Mouse (Mus musculus) limb, embryonic 14.5 days (tissue): Measurements from ENCODE around the gene Padi3. TPM values are rescaled to one million over a fixed set of nuclear protein-coding genes. Genes with fewer than 3 reads are reported as not detected.

Experiments used
- ATAC-seq: fragments of 200-750 bp; cut with Nextera tagmentation; 2 replicates; pipeline ENCODE4 v1.8.0; 2017; ENCODE audit warnings: low read depth, moderate number of reproducible peaks, moderate TSS enrichment; ENCODE audit not compliant: low FRiP score
- DNase-seq: peaks from one replicate; pipeline ENCODE4 v3.0.0-alpha.2; 2015; ENCODE audit warnings: low spot score
- H3K27ac ChIP-seq: fragments of 300-500 bp; sonication (generic); replicated peaks from 2 replicates; pipeline ENCODE4 v1.5.1; 2014; ENCODE audit warnings: low read depth, mild to moderate bottlenecking, low read length, moderate library complexity, mixed read lengths
- H3K27me3 ChIP-seq: fragments of 300-500 bp; sonication (generic); 2 replicates; pipeline ENCODE4 v1.6.1; 2014; ENCODE audit warnings: low read length, mixed read lengths; ENCODE audit not compliant: control insufficient read depth, insufficient read depth
- H3K36me3 ChIP-seq: fragments of 300-500 bp; sonication (generic); 2 replicates; pipeline ENCODE4 v1.6.1; 2014; ENCODE audit warnings: mild to moderate bottlenecking, low read length, moderate library complexity, mixed read lengths; ENCODE audit not compliant: control insufficient read depth, insufficient read depth
- H3K4me1 ChIP-seq: fragments of 300-500 bp; sonication (generic); 2 replicates; pipeline ENCODE4 v1.6.1; 2014; ENCODE audit warnings: antibody characterized with exemption, low read length, mixed read lengths; ENCODE audit not compliant: control insufficient read depth, insufficient read depth
- H3K4me2 ChIP-seq: fragments of 300-500 bp; sonication (generic); replicated peaks from 2 replicates; pipeline ENCODE4 v1.6.1; 2014; ENCODE audit warnings: low read depth, mild to moderate bottlenecking, low read length, moderate library complexity; ENCODE audit not compliant: severe bottlenecking
- H3K4me3 ChIP-seq: fragments of 300-500 bp; sonication (generic); replicated peaks from 2 replicates; pipeline ENCODE4 v1.5.1; 2014; ENCODE audit warnings: low read length
- H3K9ac ChIP-seq: fragments of 300-500 bp; sonication (generic); 2 replicates; pipeline ENCODE4 v1.6.1; 2014; ENCODE audit warnings: mild to moderate bottlenecking, low read depth, low read length, moderate library complexity; ENCODE audit not compliant: severe bottlenecking
- H3K9me3 ChIP-seq: fragments of 300-500 bp; sonication (generic); 2 replicates; pipeline ENCODE4 v1.6.1; 2016; ENCODE audit warnings: low read length; ENCODE audit not compliant: control insufficient read depth
- POLR2A ChIP-seq: fragments of 200-500 bp; IDR thresholded peaks from 2 replicates; pipeline ENCODE4 v1.8.0; 2012; ENCODE audit warnings: inconsistent platforms, mild to moderate bottlenecking, moderate library complexity, borderline replicate concordance; ENCODE audit not compliant: insufficient read depth, insufficient read length; ENCODE audit errors: extremely low read depth
- WGBS: fragments of 180-500 bp; shearing (Covaris S2); extraction: QIAGEN DNeasy Blood & Tissue Kit; methylation state at CpG from one replicate; pipeline ENCODE4 v1.1.7; 2014; 5-methylcytosine and 5-hydroxymethylcytosine counted together
- polyA plus RNA-seq, 2 experiments: library from polyadenylated mRNA; depleted of rRNA in 1 of 2; stranded (reverse) in 1 of 2; unstranded in 1 of 2; fragments of >200 nt; fragmentation: Nextera tagmentation in 1 of 2; extraction: Ambion mirVana in 1 of 2; gene quantifications; 2 replicates each; pipeline versions ENCODE4 v1.2.1 to v1.2.3; 2012 to 2014

The Padi3 gene
- polyA plus RNA-seq, 2 experiments: 0.08 to 0.30 TPM

DNA sequence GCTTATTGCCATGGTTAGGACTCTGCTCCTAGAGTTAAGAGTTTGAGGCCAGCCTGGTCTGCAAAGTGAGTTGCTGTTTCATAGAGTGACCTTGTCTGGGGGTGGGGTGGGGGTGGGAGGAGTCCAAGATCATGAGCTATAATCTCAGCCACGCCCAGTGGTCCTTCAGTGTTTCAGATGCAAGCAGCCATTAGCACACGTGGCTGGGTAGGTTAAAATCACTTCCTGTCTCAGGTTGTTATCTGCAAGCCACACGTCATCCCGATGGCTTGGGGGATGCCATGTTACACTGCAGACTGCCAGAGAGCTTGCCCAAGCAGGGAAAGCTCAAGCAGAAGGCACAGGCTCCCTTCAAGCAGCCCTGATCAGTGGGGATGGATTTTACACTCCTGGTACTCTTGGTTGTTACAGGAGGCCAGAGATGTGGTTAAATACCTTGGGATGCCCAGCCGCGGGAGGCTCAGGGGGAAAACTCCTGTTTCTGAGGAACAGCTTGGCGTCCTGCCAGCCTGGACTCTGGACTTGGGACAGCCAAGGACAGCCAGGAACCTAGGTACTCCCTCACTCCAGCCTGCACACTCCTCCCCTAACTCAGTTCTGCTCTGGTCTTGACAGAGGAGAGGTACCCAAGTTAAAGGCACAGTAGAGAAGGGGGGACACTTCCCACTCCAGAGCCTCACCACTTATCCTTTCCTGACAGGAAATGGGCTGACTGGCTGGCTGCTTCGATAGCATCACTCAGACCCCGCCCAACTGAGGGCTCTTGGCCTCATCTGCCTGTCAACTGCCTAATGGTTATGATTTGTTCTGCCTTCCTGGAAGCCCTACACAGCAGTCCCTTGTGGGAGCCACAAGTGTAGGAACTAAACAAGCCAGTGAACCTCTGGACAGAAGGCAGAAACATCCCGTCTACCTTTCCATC, 5.8 kb upstream of the Padi3 start:
- H3K4me2 ChIP-seq: no peak overlapping the region
- DNase-seq (no peak), ATAC-seq (no peak)
- WGBS: 33% methylated on average over 10 of the region's 10 CpGs
- no peak overlapping the region for H3K27ac ChIP-seq
- H3K36me3 ChIP-seq: no peaks in the 10 kb centered on the region
- H3K4me3 ChIP-seq: no peak overlapping the region
- H3K27me3 ChIP-seq: no peaks in the 10 kb centered on the region
- H3K9me3 ChIP-seq: no peaks in the 10 kb centered on the region
- no peak overlapping the region for H3K9ac ChIP-seq
- H3K4me1 ChIP-seq: peaks cover 24% of the 10 kb centered on the region
- no peak for TF ChIP-seq POLR2A

DNA sequence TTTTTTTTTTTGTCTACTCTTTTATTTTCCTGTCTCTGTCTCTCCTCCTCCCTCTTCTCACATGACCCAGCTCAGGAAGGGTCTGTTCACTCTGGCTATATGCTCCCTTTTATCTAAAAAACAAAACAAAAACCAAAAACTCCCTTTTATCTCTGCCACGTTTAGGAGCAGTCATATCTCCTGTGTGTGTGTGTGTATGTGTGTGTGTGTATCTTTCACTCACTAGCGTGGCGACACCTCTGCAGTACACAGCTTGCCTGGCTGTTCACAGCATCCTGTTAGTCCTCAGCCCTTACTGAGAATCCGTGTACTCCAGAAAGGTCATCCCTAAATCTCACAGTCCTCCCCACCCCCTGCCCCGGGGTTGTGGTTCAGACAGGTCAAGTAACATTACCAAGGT, 5.0 kb upstream of the Padi3 start:
- Histone ChIP-seq H3K4me1 (peaks cover 24% of the 10 kb centered on the region), H3K27ac (no peak overlapping the region), H3K4me3 (no peak overlapping the region), H3K4me2 (no peak overlapping the region), H3K27me3 (no peaks in the 10 kb centered on the region), H3K9me3 (no peaks in the 10 kb centered on the region), H3K9ac (no peak overlapping the region), H3K36me3 (no peaks in the 10 kb centered on the region)
- DNase-seq: no peak
- WGBS: 69% methylated on average over 5 of the region's 5 CpGs
- ATAC-seq: no peak
- no peak for TF ChIP-seq POLR2A

DNA sequence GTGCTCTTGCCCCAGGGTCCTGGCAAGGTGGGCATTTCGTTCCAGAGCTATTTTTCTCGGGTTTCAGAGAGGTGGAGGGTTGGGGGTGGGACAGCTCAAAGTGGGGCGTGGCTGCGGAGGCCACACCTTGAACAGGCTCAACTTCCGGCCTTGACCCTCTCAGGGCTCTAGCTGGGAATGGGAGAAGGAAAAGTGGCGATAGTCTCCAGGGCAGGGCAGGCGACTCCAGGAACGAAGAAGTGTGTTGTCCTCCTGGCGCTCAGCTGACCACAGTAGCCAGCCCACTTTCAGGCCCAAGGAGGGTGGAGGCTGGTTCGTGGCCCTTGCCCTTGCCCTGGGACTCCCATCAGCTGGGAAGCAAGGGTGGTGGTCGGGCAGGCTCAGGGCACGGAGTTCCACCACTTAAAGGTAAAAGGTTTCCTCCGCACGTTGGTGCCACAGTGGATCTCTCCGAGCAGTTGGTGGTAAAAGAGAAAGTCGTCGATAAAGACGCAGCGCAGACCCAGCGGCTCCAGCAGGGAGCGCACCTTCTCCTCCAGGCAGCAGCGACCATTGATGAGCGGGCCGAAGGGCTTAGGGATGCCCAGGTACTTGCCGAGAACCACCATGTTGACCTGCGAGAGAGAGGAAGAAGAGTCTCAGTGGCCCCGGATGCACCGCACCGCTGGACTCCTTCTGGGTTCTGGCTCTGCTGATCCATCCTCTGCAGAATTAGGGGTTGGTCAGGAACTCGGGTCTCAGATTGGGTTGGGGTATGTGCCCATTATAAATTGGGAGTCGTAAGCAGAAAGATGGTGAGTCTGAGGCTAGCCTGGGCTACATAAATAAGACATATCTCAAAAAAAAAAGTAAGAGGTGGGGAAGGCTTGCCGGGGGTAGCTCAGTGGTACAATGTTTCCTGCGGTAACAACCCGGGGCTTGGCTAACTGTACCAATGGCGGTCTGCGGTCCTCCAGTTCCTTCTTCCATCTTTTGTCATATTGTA, 4.1 kb upstream of the Padi3 start:
- peak; percentile 19 for DNase-seq
- Histone ChIP-seq H3K4me1 (peaks cover 24% of the 10 kb centered on the region), H3K27ac (peak overlapping the region; percentile 44; the same call in 1 of the 2 replicates), H3K4me3 (peak overlapping the region; percentile 41), H3K9me3 (no peaks in the 10 kb centered on the region), H3K36me3 (no peaks in the 10 kb centered on the region), H3K9ac (peak overlapping the region; percentile 44), H3K27me3 (no peaks in the 10 kb centered on the region), H3K4me2 (peak overlapping the region; percentile 61)
- peak; percentile 62; the same call in 1 of the 2 replicates for ATAC-seq
- no peak for TF ChIP-seq POLR2A
- WGBS: 21% methylated on average over 35 of the region's 36 CpGs

DNA sequence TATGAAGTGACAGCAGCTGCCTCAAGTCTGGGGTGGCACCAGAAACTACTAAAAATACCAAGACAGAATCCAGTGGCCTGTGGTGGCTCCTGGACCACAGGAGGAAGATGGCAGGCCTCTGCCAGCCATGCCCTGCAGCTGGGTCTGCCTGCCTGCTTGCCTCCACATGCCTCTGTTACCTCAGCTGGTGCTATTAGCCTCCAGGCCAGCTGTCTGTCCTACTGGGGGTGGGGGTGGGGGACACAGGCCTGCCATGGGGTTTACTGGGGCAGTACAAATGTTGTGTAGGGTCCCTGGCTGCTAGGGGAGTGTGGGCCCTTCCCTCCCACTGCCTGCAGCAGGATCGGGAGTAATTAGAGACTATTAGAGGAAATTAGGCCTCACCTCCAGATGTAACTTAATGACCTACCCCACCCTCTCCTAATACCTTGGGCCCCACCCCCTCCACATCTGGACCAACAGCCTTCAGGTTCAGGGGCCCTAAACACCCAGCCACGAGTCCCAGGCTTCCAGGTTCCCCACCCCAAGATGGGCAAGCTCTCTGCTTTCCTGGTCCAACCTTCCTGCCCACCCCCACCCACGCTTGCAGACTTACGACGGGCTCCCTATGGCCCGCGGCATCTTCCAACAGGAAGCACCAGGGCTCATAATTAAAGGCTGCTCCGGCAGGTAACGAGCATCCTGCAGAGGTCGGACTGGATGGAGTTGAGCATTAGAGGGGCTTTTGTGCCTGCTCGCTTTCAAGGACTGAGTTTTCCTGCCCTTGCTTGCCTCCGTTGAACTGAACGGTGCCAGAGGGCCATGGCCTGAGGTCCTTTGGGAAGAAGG, 3.1 kb upstream of the Padi3 start:
- Histone ChIP-seq H3K9me3 (no peaks in the 10 kb centered on the region), H3K27me3 (no peaks in the 10 kb centered on the region), H3K4me2 (peak overlapping the region; percentile 61), H3K36me3 (no peaks in the 10 kb centered on the region), H3K27ac (peak overlapping the region; percentile 44; the same call in 1 of the 2 replicates), H3K4me1 (peaks cover 24% of the 10 kb centered on the region), H3K9ac (peak overlapping the region; percentile 44), H3K4me3 (peak overlapping the region; percentile 41)
- no peak for ATAC-seq
- 8% methylated on average over 13 of the region's 13 CpGs for WGBS
- TF ChIP-seq POLR2A: no peak
- DNase-seq: no peak
